Mouse (Mus musculus) megakaryocyte, embryonic 14.5 days (primary cell): ENCODE measurements around the gene Cox5a.

Experiments
- FLI1 ChIP-seq: IDR thresholded peaks from 2 replicates; pipeline ENCODE4 v1.6.1; 2012; ENCODE audit warnings: low read length, inconsistent platforms, mixed read lengths
- GATA1 ChIP-seq: IDR thresholded peaks from 3 replicates; pipeline ENCODE4 v1.6.1; 2012; ENCODE audit warnings: mixed read lengths, low read length, inconsistent platforms, borderline replicate concordance

- TF ChIP-seq FLI1 = no peak
- TF ChIP-seq GATA1 = no peak
Measured at GRCm38 (mm10) chr9:57522861-57523246, 1.8 kb downstream of the Cox5a start.
